Mouse (Mus musculus) MEL (cell line): ENCODE results near the gene Dolpp1. TPM values are rescaled to one million over a fixed set of nuclear protein-coding genes. Genes with fewer than 3 reads are reported as not detected.

Experiments
- DNase-seq: peaks from one replicate; pipeline ENCODE4 v3.0.0; 2011; ENCODE audit warnings: low read depth, low spot score
- H3K27ac ChIP-seq: 2 replicates; pipeline ENCODE4 v1.5.1; 2012; ENCODE audit warnings: low read depth, mild to moderate bottlenecking, control low read depth, low read length, moderate library complexity; ENCODE audit not compliant: control insufficient read depth
- H3K27me3 ChIP-seq, 2 experiments: fragments of 150-350 bp in 1 of 2; sonication (generic) in 1 of 2; 2 replicates each; pipeline ENCODE4 v1.6.1; 2012; ENCODE audit warnings: low read length in 2 of 2, mild to moderate bottlenecking in 2 of 2, improper control_type of control experiment in 1 of 2, moderate library complexity in 1 of 2; ENCODE audit not compliant: insufficient read depth in 2 of 2, control insufficient read depth in 1 of 2
- H3K36me3 ChIP-seq, 2 experiments: 2 replicates each; pipeline ENCODE4 v1.6.1; 2012 to 2014; ENCODE audit warnings: low read length in 2 of 2, improper control_type of control experiment in 1 of 2, inconsistent platforms in 1 of 2, mild to moderate bottlenecking in 1 of 2; ENCODE audit not compliant: insufficient read depth in 2 of 2, control insufficient read depth in 1 of 2
- H3K4me1 ChIP-seq, 2 experiments: fragments of 150-350 bp in 1 of 2; sonication (generic) in 1 of 2; 2 replicates each; pipeline ENCODE4 v1.6.1; 2012; ENCODE audit warnings: low read length in 2 of 2, improper control_type of control experiment in 1 of 2, mild to moderate bottlenecking in 1 of 2; ENCODE audit not compliant: insufficient read depth in 2 of 2, control insufficient read depth in 1 of 2
- H3K4me3 ChIP-seq, 2 experiments: fragments of 150-350 bp in 1 of 2; sonication (generic) in 1 of 2; 2 replicates each; pipeline ENCODE4 v1.5.1; 2012; ENCODE audit warnings: low read depth in 2 of 2, low read length in 2 of 2, mild to moderate bottlenecking in 2 of 2, moderate library complexity in 2 of 2, control low read depth in 1 of 2, improper control_type of control experiment in 1 of 2; ENCODE audit not compliant: control insufficient read depth in 1 of 2, insufficient read depth in 1 of 2
- H3K79me2 ChIP-seq: 2 replicates; pipeline ENCODE4 v1.6.1; 2012; ENCODE audit warnings: mild to moderate bottlenecking, low read length, moderate library complexity; ENCODE audit not compliant: control insufficient read depth, poor library complexity, insufficient read depth
- H3K9ac ChIP-seq: 2 replicates; pipeline ENCODE4 v1.6.1; 2012; ENCODE audit warnings: low read depth, mild to moderate bottlenecking, control low read depth, low read length, moderate library complexity; ENCODE audit not compliant: control insufficient read depth, poor library complexity, severe bottlenecking
- H3K9me3 ChIP-seq: fragments of 150-350 bp; sonication (generic); replicated peaks from 2 replicates; pipeline ENCODE4 v1.6.1; 2012; ENCODE audit warnings: mild to moderate bottlenecking, low read length, improper control_type of control experiment, moderate library complexity; ENCODE audit not compliant: insufficient read depth
- BHLHE40 ChIP-seq: IDR thresholded peaks from 2 replicates; pipeline ENCODE4 v1.6.1; 2012; ENCODE audit warnings: low read depth, mild to moderate bottlenecking, inconsistent platforms, low read length, improper control_type of control experiment, borderline replicate concordance
- CHD1 ChIP-seq: IDR thresholded peaks from 2 replicates; pipeline ENCODE4 v1.6.1; 2012; ENCODE audit warnings: low read depth, mild to moderate bottlenecking, inconsistent platforms, low read length, improper control_type of control experiment
- CTCF ChIP-seq, 3 experiments: IDR thresholded peaks in 2 of 3; conservative IDR thresholded peaks in 1 of 3; 2 replicates each; pipeline ENCODE4 v1.5.1; 2011 to 2012; ENCODE audit warnings: low read length in 3 of 3, low read depth in 2 of 3, mild to moderate bottlenecking in 2 of 3, improper control_type of control experiment in 1 of 3, inconsistent platforms in 1 of 3, mixed read lengths in 1 of 3, moderate library complexity in 1 of 3; ENCODE audit not compliant: control insufficient read depth in 1 of 3, insufficient read depth in 1 of 3, poor library complexity in 1 of 3, severe bottlenecking in 1 of 3
- E2F4 ChIP-seq: IDR thresholded peaks from 2 replicates; pipeline ENCODE4 v1.6.1; 2011; ENCODE audit warnings: low read depth, low read length, improper control_type of control experiment, borderline replicate concordance
- ELF1 ChIP-seq: IDR thresholded peaks from 2 replicates; pipeline ENCODE4 v1.6.1; 2014; ENCODE audit warnings: low read depth, mild to moderate bottlenecking, inconsistent platforms, low read length, improper control_type of control experiment, moderate library complexity
- EP300 ChIP-seq, 2 experiments: IDR thresholded peaks; 2 replicates each; pipeline ENCODE4 v1.6.1; 2011; ENCODE audit warnings: improper control_type of control experiment in 2 of 2, low read length in 2 of 2, low read depth in 1 of 2, mild to moderate bottlenecking in 1 of 2
- ETS1 ChIP-seq: IDR thresholded peaks from 2 replicates; pipeline ENCODE4 v1.6.1; 2012; ENCODE audit warnings: low read depth, mild to moderate bottlenecking, inconsistent platforms, low read length, improper control_type of control experiment, moderate library complexity
- GABPA ChIP-seq: IDR thresholded peaks from 2 replicates; pipeline ENCODE4 v1.6.1; 2012; ENCODE audit warnings: low read depth, mild to moderate bottlenecking, inconsistent platforms, low read length, improper control_type of control experiment, moderate library complexity
- GATA1 ChIP-seq: IDR thresholded peaks from 2 replicates; pipeline ENCODE4 v1.6.1; 2011; ENCODE audit warnings: low read depth, low read length, improper control_type of control experiment
- JUND ChIP-seq: IDR thresholded peaks from 2 replicates; pipeline ENCODE4 v1.6.1; 2011; ENCODE audit warnings: low read depth, mild to moderate bottlenecking, improper control_type of control experiment, low read length
- MAFK ChIP-seq: IDR thresholded peaks from 2 replicates; pipeline ENCODE4 v1.6.1; 2011; ENCODE audit warnings: low read depth, mild to moderate bottlenecking, low read length, improper control_type of control experiment, borderline replicate concordance
- MXI1 ChIP-seq: IDR thresholded peaks from 2 replicates; pipeline ENCODE4 v1.6.1; 2011; ENCODE audit warnings: mild to moderate bottlenecking, low read depth, low read length, improper control_type of control experiment
- MYC ChIP-seq: IDR thresholded peaks from 2 replicates; pipeline ENCODE4 v1.6.1; 2011; ENCODE audit warnings: low read depth, mild to moderate bottlenecking, low read length, improper control_type of control experiment, moderate library complexity
- NELFE ChIP-seq: IDR thresholded peaks from 2 replicates; pipeline ENCODE4 v1.6.1; 2011; ENCODE audit warnings: low read depth, low read length, improper control_type of control experiment
- POLR2AphosphoS2 ChIP-seq: IDR thresholded peaks from 2 replicates; pipeline ENCODE4 v1.6.1; 2011; ENCODE audit warnings: low read length, improper control_type of control experiment
- RAD21 ChIP-seq: IDR thresholded peaks from 2 replicates; pipeline ENCODE4 v1.6.1; 2011; ENCODE audit warnings: mild to moderate bottlenecking, low read depth, low read length, improper control_type of control experiment
- RCOR1 ChIP-seq: IDR thresholded peaks from 2 replicates; pipeline ENCODE4 v1.6.1; 2012; ENCODE audit warnings: low read depth, mild to moderate bottlenecking, inconsistent platforms, low read length, improper control_type of control experiment
- SIN3A ChIP-seq: IDR thresholded peaks from 2 replicates; pipeline ENCODE4 v1.6.1; 2012; ENCODE audit warnings: low read length, improper control_type of control experiment, inconsistent platforms
- SMC3 ChIP-seq: IDR thresholded peaks from 2 replicates; pipeline ENCODE4 v1.6.1; 2011; ENCODE audit warnings: low read depth, low read length, improper control_type of control experiment
- TAL1 ChIP-seq: IDR thresholded peaks from 2 replicates; pipeline ENCODE4 v1.6.1; 2012; ENCODE audit warnings: mild to moderate bottlenecking, inconsistent platforms, low read length, moderate library complexity, mixed read lengths
- TBP ChIP-seq: IDR thresholded peaks from 2 replicates; pipeline ENCODE4 v1.8.0; 2011; ENCODE audit warnings: low read depth, low read length, improper control_type of control experiment
- USF2 ChIP-seq, 2 experiments: IDR thresholded peaks; 2 replicates each; pipeline ENCODE4 v1.6.1; 2011 to 2012; ENCODE audit warnings: improper control_type of control experiment in 2 of 2, low read length in 2 of 2, borderline replicate concordance in 1 of 2, inconsistent platforms in 1 of 2, low read depth in 1 of 2, mild to moderate bottlenecking in 1 of 2; ENCODE audit not compliant: insufficient read depth in 1 of 2
- ZKSCAN1 ChIP-seq: IDR thresholded peaks from 2 replicates; pipeline ENCODE4 v1.6.1; 2012; ENCODE audit warnings: low read depth, mild to moderate bottlenecking, inconsistent platforms, low read length, improper control_type of control experiment, moderate library complexity
- ZNF384 ChIP-seq: IDR thresholded peaks from 2 replicates; pipeline ENCODE4 v1.6.1; 2012; ENCODE audit warnings: low read depth, mild to moderate bottlenecking, inconsistent platforms, low read length, improper control_type of control experiment
- polyA plus RNA-seq, 2 experiments: library from polyadenylated mRNA; stranded (reverse) in 1 of 2; unstranded in 1 of 2; fragments of >175 nt in 1 of 2; fragments of >200 nt in 1 of 2; gene quantifications; 2 replicates each; pipeline versions ENCODE4 v1.2.1 to v1.2.4; 2012; ENCODE audit warnings: low replicate concordance in 2 of 2, low read depth in 1 of 2; ENCODE audit not compliant: insufficient read length in 2 of 2, insufficient read depth in 1 of 2, missing spikeins in 1 of 2
- total RNA-seq: library from RNA; depleted of rRNA; stranded (reverse); fragments of 300-350 nt; gene quantifications from 2 replicates; pipeline ENCODE4 v1.2.3, GENCODE M21; 2012

Dolpp1 gene
- total and polyA plus RNA-seq, 3 experiments = 28.0 to 37.5 TPM; not detected in 1

- Histone ChIP-seq H3K27ac (no peak overlapping the region), H3K9me3 (no peaks in the 10 kb centered on the region), H3K79me2 (no peaks in the 10 kb centered on the region; the same call in 1 of the 2 replicates), H3K36me3 (peaks cover 0 to 3% of the 10 kb centered on the region in 2 experiments; a peak in 2 of 4 replicates), H3K27me3 (no peaks in the 10 kb centered on the region), H3K4me1 (peaks cover 3 to 5% of the 10 kb centered on the region in 2 experiments; a peak in 3 of 4 replicates), H3K4me3 (no peak overlapping the region), H3K9ac (no peak overlapping the region)
- TF ChIP-seq USF2 (IDR thresholded peaks at IDR 0.05; ENCODE audit: borderline replicate concordance in 1 of 2, insufficient read depth in 1 of 2, low read depth in 1 of 2, low read length in 2 of 2) = no peak
- TF ChIP-seq TAL1 = no peak
- TF ChIP-seq ELF1 = no peak
- no peak for TF ChIP-seq TBP
- TF ChIP-seq EP300 (IDR thresholded peaks at IDR 0.05; ENCODE audit: low read depth in 1 of 2, low read length in 2 of 2) = no peak
- no peak for TF ChIP-seq POLR2AphosphoS2
- no peak for TF ChIP-seq SMC3
- no peak for TF ChIP-seq GATA1
- no peak for TF ChIP-seq RAD21
- TF ChIP-seq ZKSCAN1 = no peak
- TF ChIP-seq CHD1 = no peak
- TF ChIP-seq RCOR1 = no peak
- TF ChIP-seq, all 39 proteins: peak for 0
- DNase-seq = no peak
Measured at GRCm38 (mm10) chr2:30409454-30410176, 17.6 kb downstream of the Dolpp1 start.

GRCm38 (mm10) chr2:30413038-30413973 is 21.3 kb downstream of the Dolpp1 start:
- TF ChIP-seq SMC3 (no peak), MYC (no peak), TAL1 (no peak), MAFK (no peak), SIN3A (no peak), JUND (no peak), CTCF (IDR thresholded peaks at IDR 0.05 in 2 of 3, conservative IDR thresholded peaks at IDR 0.05 in 1 of 3; ENCODE audit: control insufficient read depth in 1 of 3, insufficient read depth in 1 of 3, low read depth in 2 of 3, low read length in 3 of 3, poor library complexity in 1 of 3, severe bottlenecking in 1 of 3) (no peak), BHLHE40 (no peak), ZKSCAN1 (no peak), RCOR1 (no peak), E2F4 (no peak), ETS1 (no peak), NELFE (no peak), ZNF384 (no peak), GATA1 (no peak), TBP (no peak), MXI1 (no peak), GABPA (no peak)
- no peaks in the 10 kb centered on the region for H3K9me3 ChIP-seq
- no peaks in the 10 kb centered on the region for H3K27me3 ChIP-seq
- H3K9ac ChIP-seq = no peak overlapping the region
- peaks cover 12 to 20% of the 10 kb centered on the region in 2 experiments; a peak in 3 of 4 replicates for H3K4me1 ChIP-seq
- DNase-seq = no peak
- no peak overlapping the region for H3K4me3 ChIP-seq
- peaks cover 0 to 10% of the 10 kb centered on the region in 2 experiments; a peak in 3 of 4 replicates for H3K36me3 ChIP-seq
- H3K27ac ChIP-seq = no peak overlapping the region
- peaks cover 32% of the 10 kb centered on the region for H3K79me2 ChIP-seq
